Mouse (Mus musculus): Measurements from ENCODE around the gene Ccnt1. TPM values are rescaled to one million over a fixed set of nuclear protein-coding genes. Genes with fewer than 3 reads are reported as not detected.

The Ccnt1 gene
- polyA plus RNA-seq, 1 experiment from 2014 or later, result 20.8 TPM

DNA sequence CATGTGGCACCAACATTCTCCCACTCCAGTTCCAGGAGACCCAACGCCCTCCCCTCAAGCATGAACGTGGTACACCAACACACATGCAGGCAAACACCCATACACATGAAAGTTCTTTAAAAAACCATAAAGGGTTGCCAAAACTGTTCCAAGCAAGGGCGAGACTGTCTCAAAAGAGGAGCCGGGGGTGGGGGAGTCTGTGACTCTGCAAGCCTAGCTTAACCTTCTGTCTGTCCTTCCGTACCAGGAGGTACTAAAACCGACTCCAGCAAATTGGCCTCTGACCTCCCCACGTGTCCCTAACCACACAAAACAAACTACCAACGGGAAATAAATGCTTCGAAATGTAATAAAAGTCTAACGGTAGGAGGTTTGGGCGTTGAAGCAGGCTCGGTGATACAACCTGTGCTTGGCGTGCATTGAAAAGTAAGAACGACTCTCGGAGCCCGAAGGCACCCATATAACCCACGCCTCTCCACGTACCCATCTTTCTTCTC lies 37.6 kb downstream of the Ccnt1 start:
- ATAC-seq (ENCODE audit: low FRiP score, low TSS enrichment) (no peak), DNase-seq (ENCODE audit: low spot score) (peak; percentile 26)
- Histone ChIP-seq H3K27me3 (ENCODE audit: control insufficient read depth, insufficient read depth, low read length) (no peaks in the 10 kb centered on the region), H3K9me3 (ENCODE audit: control insufficient read depth, low read length) (no peaks in the 10 kb centered on the region), H3K4me2 (replicated peaks; ENCODE audit: low read depth) (peak overlapping the region; percentile 77), H3K36me3 (ENCODE audit: control insufficient read depth, insufficient read depth, low read length) (peaks cover 6% of the 10 kb centered on the region), H3K4me3 (ENCODE audit: low read depth, low read length) (peak overlapping the region; percentile 80), H3K27ac (replicated peaks) (peak overlapping the region; percentile 45; the same call in 1 of the 2 replicates), H3K9ac (ENCODE audit: low read length) (peak overlapping the region; percentile 93), H3K4me1 (replicated peaks; ENCODE audit: control insufficient read depth, insufficient read depth) (0 out of 2 replicates have a peak, but pooled peaks cover 3% of the 10 kb centered on the region)
- whole genome bisulfite sequencing, result under 1% methylated on average over 18 of the region's 18 CpGs
- TF ChIP-seq CTCF (IDR thresholded peaks at IDR 0.05; ENCODE audit: low read depth) (no peak), EP300 (optimal IDR thresholded peaks at IDR 0.05) (no peak)

DNA sequence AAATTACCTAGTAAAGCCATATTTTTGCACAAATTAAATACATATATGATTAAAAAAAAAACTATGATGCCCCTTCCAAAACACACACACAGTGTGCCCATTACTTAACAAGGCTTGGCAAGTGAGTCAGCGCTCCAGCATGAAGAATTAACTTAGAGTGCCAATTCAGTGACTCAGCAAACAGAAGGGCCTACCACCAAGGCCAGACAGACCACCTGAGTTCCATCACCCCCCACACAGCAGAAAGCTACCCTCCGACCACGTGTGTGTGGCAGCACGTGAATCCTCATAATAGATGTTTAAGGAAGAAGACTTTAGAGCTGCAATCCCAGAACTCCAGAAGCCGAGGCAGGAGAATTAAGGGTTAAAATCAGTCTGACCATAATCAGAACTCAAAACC lies 38.4 kb downstream of the Ccnt1 start:
- H3K9ac ChIP-seq (ENCODE audit: low read length), result peak overlapping the region; percentile 93; the same call in 1 of the 2 replicates
- TF ChIP-seq EP300 (optimal IDR thresholded peaks at IDR 0.05) (no peak), CTCF (IDR thresholded peaks at IDR 0.05; ENCODE audit: low read depth) (no peak)

DNA sequence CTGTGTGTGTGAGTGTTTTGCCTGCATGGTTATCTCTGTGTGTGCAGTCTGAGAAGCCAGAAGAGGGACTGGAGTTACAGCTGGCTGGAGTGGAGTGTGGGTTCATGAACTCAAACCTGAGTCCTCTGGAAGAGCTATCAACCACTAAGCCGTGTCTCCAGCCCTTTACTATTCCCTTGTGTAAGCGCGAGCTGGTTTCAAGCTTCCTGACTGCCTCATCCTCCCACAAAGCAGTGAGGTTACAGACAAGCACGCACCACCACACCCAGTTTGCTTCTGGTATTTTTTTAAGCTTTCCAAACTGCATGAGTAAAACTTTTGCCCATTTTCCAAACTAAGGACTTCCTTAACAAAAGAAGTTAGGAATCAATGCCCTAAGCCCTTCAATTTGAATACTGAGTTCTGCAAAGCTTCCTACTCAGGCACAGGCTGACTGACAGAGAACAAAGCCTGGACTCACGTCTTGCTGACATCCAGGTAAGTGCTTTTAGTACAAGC lies 42.6 kb downstream of the Ccnt1 start:
- 0 out of 2 replicates have a peak, but pooled peaks have one; percentile 16 for ATAC-seq (ENCODE audit: low FRiP score, low TSS enrichment)
- H3K9me3 ChIP-seq (ENCODE audit: control insufficient read depth, low read length), result no peaks in the 10 kb centered on the region
- no peak for TF ChIP-seq CTCF (IDR thresholded peaks at IDR 0.05; ENCODE audit: low read depth)
- no peak overlapping the region for H3K27ac ChIP-seq (replicated peaks)
- H3K9ac ChIP-seq (ENCODE audit: low read length), result no peak overlapping the region
- no peak overlapping the region for H3K4me2 ChIP-seq (replicated peaks; ENCODE audit: low read depth)
- H3K36me3 ChIP-seq (ENCODE audit: control insufficient read depth, insufficient read depth, low read length), result peaks cover 18% of the 10 kb centered on the region
- H3K27me3 ChIP-seq (ENCODE audit: control insufficient read depth, insufficient read depth, low read length), result no peaks in the 10 kb centered on the region
- DNase-seq (ENCODE audit: low spot score), result no peak
- 0 out of 2 replicates have a peak, but pooled peaks cover 3% of the 10 kb centered on the region for H3K4me1 ChIP-seq (replicated peaks; ENCODE audit: control insufficient read depth, insufficient read depth)
- WGBS, result 79% methylated on average over 5 of the region's 5 CpGs
- no peak overlapping the region for H3K4me3 ChIP-seq (ENCODE audit: low read depth, low read length)

More for the DNA sequence above, 38.4 kb downstream of the Ccnt1 start:
- ATAC-seq (ENCODE audit: low FRiP score, low TSS enrichment) (no peak), DNase-seq (ENCODE audit: low spot score) (no peak)
- Histone ChIP-seq H3K4me1 (replicated peaks; ENCODE audit: control insufficient read depth, insufficient read depth) (0 out of 2 replicates have a peak, but pooled peaks cover 3% of the 10 kb centered on the region), H3K9me3 (ENCODE audit: control insufficient read depth, low read length) (no peaks in the 10 kb centered on the region), H3K36me3 (ENCODE audit: control insufficient read depth, insufficient read depth, low read length) (peaks cover 13% of the 10 kb centered on the region), H3K27me3 (ENCODE audit: control insufficient read depth, insufficient read depth, low read length) (no peaks in the 10 kb centered on the region), H3K27ac (replicated peaks) (no peak overlapping the region), H3K4me3 (ENCODE audit: low read depth, low read length) (peak overlapping the region; percentile 80), H3K4me2 (replicated peaks; ENCODE audit: low read depth) (peak overlapping the region; percentile 77)
- 19% methylated on average over 5 of the region's 5 CpGs for WGBS

GRCm38 (mm10) chr15:98527056-98527771 lies 43.5 kb downstream of the Ccnt1 start:
- Histone ChIP-seq H3K9me3 (ENCODE audit: control insufficient read depth, low read length) (no peaks in the 10 kb centered on the region), H3K27ac (replicated peaks) (no peak overlapping the region), H3K9ac (ENCODE audit: low read length) (no peak overlapping the region), H3K4me1 (replicated peaks; ENCODE audit: control insufficient read depth, insufficient read depth) (no peaks in the 10 kb centered on the region), H3K4me3 (ENCODE audit: low read depth, low read length) (no peak overlapping the region), H3K27me3 (ENCODE audit: control insufficient read depth, insufficient read depth, low read length) (no peaks in the 10 kb centered on the region), H3K36me3 (ENCODE audit: control insufficient read depth, insufficient read depth, low read length) (peaks cover 25% of the 10 kb centered on the region), H3K4me2 (replicated peaks; ENCODE audit: low read depth) (no peak overlapping the region)
- TF ChIP-seq CTCF (IDR thresholded peaks at IDR 0.05; ENCODE audit: low read depth), result no peak
- TF ChIP-seq EP300 (optimal IDR thresholded peaks at IDR 0.05), result no peak
- WGBS, result 94% methylated on average over 5 of the region's 5 CpGs
- DNase-seq (ENCODE audit: low spot score) (no peak), ATAC-seq (ENCODE audit: low FRiP score, low TSS enrichment) (no peak)

DNA sequence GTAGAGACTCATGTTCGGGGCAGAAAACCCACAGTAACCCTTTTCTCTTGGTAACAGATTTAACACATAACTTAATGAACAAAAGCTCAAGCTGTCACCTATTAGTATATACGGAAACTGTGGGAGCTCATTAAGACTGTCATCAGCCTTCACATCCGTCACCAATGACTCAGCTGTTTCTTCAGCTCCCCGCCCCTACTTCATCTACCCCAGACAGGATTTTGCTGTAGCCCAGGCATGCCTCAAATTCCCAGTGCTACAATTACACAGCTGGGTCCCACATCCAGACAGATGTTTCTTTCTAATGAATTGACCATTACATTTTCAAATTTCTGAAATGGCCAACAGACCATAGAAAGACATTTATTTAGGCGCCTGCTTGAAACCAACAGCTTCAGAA lies 44.7 kb downstream of the Ccnt1 start:
- TF ChIP-seq EP300 (optimal IDR thresholded peaks at IDR 0.05) (no peak), CTCF (IDR thresholded peaks at IDR 0.05; ENCODE audit: low read depth) (no peak)
- Histone ChIP-seq H3K9me3 (ENCODE audit: control insufficient read depth, low read length) (no peaks in the 10 kb centered on the region), H3K4me1 (replicated peaks; ENCODE audit: control insufficient read depth, insufficient read depth) (no peaks in the 10 kb centered on the region), H3K9ac (ENCODE audit: low read length) (no peak overlapping the region), H3K27ac (replicated peaks) (no peak overlapping the region), H3K27me3 (ENCODE audit: control insufficient read depth, insufficient read depth, low read length) (no peaks in the 10 kb centered on the region), H3K36me3 (ENCODE audit: control insufficient read depth, insufficient read depth, low read length) (peaks cover 25% of the 10 kb centered on the region), H3K4me2 (replicated peaks; ENCODE audit: low read depth) (no peak overlapping the region), H3K4me3 (ENCODE audit: low read depth, low read length) (no peak overlapping the region)
- DNase-seq (ENCODE audit: low spot score) (no peak), ATAC-seq (ENCODE audit: low FRiP score, low TSS enrichment) (0 out of 2 replicates have a peak, but pooled peaks have one; percentile 46)
- WGBS, result 67% methylated on average over 5 of the region's 5 CpGs

GRCm38 (mm10) chr15:98521245-98521644 lies 49.5 kb downstream of the Ccnt1 start:
- DNase-seq (ENCODE audit: low spot score), result no peak
- Histone ChIP-seq H3K4me2 (replicated peaks; ENCODE audit: low read depth) (no peak overlapping the region), H3K36me3 (ENCODE audit: control insufficient read depth, insufficient read depth, low read length) (peaks cover 22% of the 10 kb centered on the region), H3K27me3 (ENCODE audit: control insufficient read depth, insufficient read depth, low read length) (no peaks in the 10 kb centered on the region), H3K4me3 (ENCODE audit: low read depth, low read length) (no peak overlapping the region), H3K4me1 (replicated peaks; ENCODE audit: control insufficient read depth, insufficient read depth) (no peaks in the 10 kb centered on the region), H3K9ac (ENCODE audit: low read length) (no peak overlapping the region), H3K9me3 (ENCODE audit: control insufficient read depth, low read length) (no peaks in the 10 kb centered on the region), H3K27ac (replicated peaks) (no peak overlapping the region)
- TF ChIP-seq EP300 (optimal IDR thresholded peaks at IDR 0.05) (no peak), CTCF (IDR thresholded peaks at IDR 0.05; ENCODE audit: low read depth) (no peak)
- ATAC-seq (ENCODE audit: low FRiP score, low TSS enrichment), result no peak
- WGBS, result 98% methylated on average over 3 of the region's 3 CpGs
